Comparison of ENCODE assay signal across 7 mouse cellular contexts in genomic region chrX:136740087-136740790, GRCm38 (mm10). TPM values are rescaled to one million over a fixed set of nuclear protein-coding genes. Genes with fewer than 3 reads are reported as not detected.
DNase-seq lines count a peak whose midpoint lies in the region; ATAC-seq lines count a peak whose summit lies in the region.

No protein-coding gene starts in this region.

- no peak for ATAC-seq in megakaryocyte, adult 5-6 weeks (ENCODE audit: poor library complexity, severe bottlenecking)
- ATAC-seq in neural tube, embryonic 15.5 days (ENCODE audit: low FRiP score) = no peak

- peak overlapping the region; percentile 56 for H3K4me2 ChIP-seq in neural tube, embryonic 15.5 days

- H3K27ac ChIP-seq in embryonic facial prominence, embryonic 10.5 days (replicated peaks) = peak overlapping the region; percentile 90
- peak overlapping the region; percentile 87 for H3K27ac ChIP-seq in limb, embryonic 10.5 days
- peak overlapping the region; percentile 84 for H3K27ac ChIP-seq in neural tube, embryonic 15.5 days (replicated peaks)

- H3K4me3 ChIP-seq in megakaryocyte, embryonic 14.5 days (replicated peaks) = peak overlapping the region; percentile 93
- H3K4me3 ChIP-seq in embryonic facial prominence, embryonic 10.5 days = peak overlapping the region; percentile 63
- H3K4me3 ChIP-seq in limb, embryonic 10.5 days = peak overlapping the region; percentile 58
- H3K4me3 ChIP-seq in neural tube, embryonic 15.5 days (replicated peaks) = peak overlapping the region; percentile 53

- H3K9me3 ChIP-seq in megakaryocyte, embryonic 14.5 days = 0 out of 2 replicates have a peak, but pooled peaks cover 3% of the 10 kb centered on the region
- no peaks in the 10 kb centered on the region for H3K9me3 ChIP-seq in embryonic facial prominence, embryonic 10.5 days
- H3K9me3 ChIP-seq in limb, embryonic 10.5 days (replicated peaks) = no peaks in the 10 kb centered on the region
- H3K9me3 ChIP-seq in neural tube, embryonic 15.5 days (replicated peaks) = no peaks in the 10 kb centered on the region

- H3K36me3 ChIP-seq in megakaryocyte, embryonic 14.5 days (replicated peaks; ENCODE audit: low read length) = peaks cover 34% of the 10 kb centered on the region
- peaks cover 36% of the 10 kb centered on the region for H3K36me3 ChIP-seq in embryonic facial prominence, embryonic 10.5 days (replicated peaks)
- peaks cover 34% of the 10 kb centered on the region for H3K36me3 ChIP-seq in limb, embryonic 10.5 days
- H3K36me3 ChIP-seq in neural tube, embryonic 15.5 days = no peaks in the 10 kb centered on the region

- WGBS in embryonic facial prominence, embryonic 10.5 days = 21% methylated on average over 15 of the region's 15 CpGs
- whole genome bisulfite sequencing in limb, embryonic 10.5 days = 13% methylated on average over 15 of the region's 15 CpGs
- 24% methylated on average over 15 of the region's 15 CpGs for WGBS in neural tube, embryonic 15.5 days

- H3K27me3 ChIP-seq in megakaryocyte, embryonic 14.5 days (replicated peaks) = no peaks in the 10 kb centered on the region
- no peaks in the 10 kb centered on the region for H3K27me3 ChIP-seq in embryonic facial prominence, embryonic 10.5 days (replicated peaks; ENCODE audit: low read depth, poor library complexity, severe bottlenecking)
- H3K27me3 ChIP-seq in limb, embryonic 10.5 days (ENCODE audit: low read depth, poor library complexity, severe bottlenecking) = peaks cover 15% of the 10 kb centered on the region; the same call in 1 of the 2 replicates
- no peaks in the 10 kb centered on the region for H3K27me3 ChIP-seq in neural tube, embryonic 15.5 days (replicated peaks)

- DNase-seq in embryonic facial prominence, embryonic 10.5 days (ENCODE audit: low spot score) = peak; percentile 39
- DNase-seq in limb, embryonic 10.5 days (ENCODE audit: low spot score) = no peak
- no peak for DNase-seq in urinary bladder, postnatal 36 days (ENCODE audit: low spot score in 2 of 2)
- no peak for DNase-seq in gastrocnemius, postnatal 25 days

- peak overlapping the region; percentile 57 for H3K9ac ChIP-seq in neural tube, embryonic 15.5 days (replicated peaks)

- H3K4me1 ChIP-seq in megakaryocyte, embryonic 14.5 days = peaks cover 7% of the 10 kb centered on the region; the same call in 1 of the 2 replicates
- H3K4me1 ChIP-seq in embryonic facial prominence, embryonic 10.5 days = 0 out of 2 replicates have a peak, but pooled peaks cover 8% of the 10 kb centered on the region
- H3K4me1 ChIP-seq in limb, embryonic 10.5 days = peaks cover 6% of the 10 kb centered on the region; the same call in 1 of the 2 replicates
- peaks cover 3% of the 10 kb centered on the region for H3K4me1 ChIP-seq in neural tube, embryonic 15.5 days

RNA-seq across cellular contexts. Expression of gene Morf4l2, which starts 3.3 kb away (rescaled TPM):
- polyA plus RNA-seq in megakaryocyte, embryonic 14.5 days (2012; ENCODE audit: insufficient read depth, low replicate concordance) = 77.8 and 360 TPM in 2 replicates
- 95.1 and 96.8 TPM in 2 replicates for total RNA-seq in megakaryocyte, adult 5-6 weeks (2015)
- 258 and 278 TPM in 2 replicates for total RNA-seq in megakaryocyte, adult 5-6 weeks (2017)
- 573 and 588 TPM in 2 replicates for polyA plus RNA-seq in embryonic facial prominence, embryonic 10.5 days (2016; fragmentation: Nextera tagmentation; extraction: Ambion mirVana)
- 552 and 564 TPM in 2 replicates for polyA plus RNA-seq in limb, embryonic 10.5 days (2016; fragmentation: Nextera tagmentation; extraction: Ambion mirVana)
- 509 and 511 TPM in 2 replicates for polyA plus RNA-seq in neural tube, embryonic 15.5 days (2015; fragmentation: Nextera tagmentation; extraction: Ambion mirVana)
- 100 to 1,000 TPM; 128 to 140 TPM for total RNA-seq in gastrocnemius, postnatal 25 days (2021)

RNA-seq across cellular contexts. Expression of gene Tceal1, which starts 32.5 kb away (rescaled TPM):
- polyA plus RNA-seq in megakaryocyte, embryonic 14.5 days (2012; ENCODE audit: insufficient read depth, low replicate concordance) = not detected in 2 replicates
- total RNA-seq in megakaryocyte, adult 5-6 weeks (2015) = 0.16 TPM in 1 of 2 replicates, not detected in the other
- total RNA-seq in megakaryocyte, adult 5-6 weeks (2017) = 0.11 TPM in 1 of 2 replicates, not detected in the other
- 7.1 and 7.2 TPM in 2 replicates for polyA plus RNA-seq in embryonic facial prominence, embryonic 10.5 days (2016; fragmentation: Nextera tagmentation; extraction: Ambion mirVana)
- polyA plus RNA-seq in limb, embryonic 10.5 days (2016; fragmentation: Nextera tagmentation; extraction: Ambion mirVana) = 5.1 and 6.0 TPM in 2 replicates
- polyA plus RNA-seq in neural tube, embryonic 15.5 days (2015; fragmentation: Nextera tagmentation; extraction: Ambion mirVana) = 21.4 and 25.9 TPM in 2 replicates
- 1 to 10 TPM; 2.0 to 2.3 TPM for total RNA-seq in gastrocnemius, postnatal 25 days (2021)

RNA-seq across cellular contexts. Expression of gene Glra4, which starts 39.7 kb away (rescaled TPM):
- not detected in 2 replicates for polyA plus RNA-seq in megakaryocyte, embryonic 14.5 days (2012; ENCODE audit: insufficient read depth, low replicate concordance)
- total RNA-seq in megakaryocyte, adult 5-6 weeks (2015) = not detected in 2 replicates
- not detected in 2 replicates for total RNA-seq in megakaryocyte, adult 5-6 weeks (2017)
- 0.08 TPM in 1 of 2 replicates, not detected in the other for polyA plus RNA-seq in embryonic facial prominence, embryonic 10.5 days (2016; fragmentation: Nextera tagmentation; extraction: Ambion mirVana)
- 0.13 TPM in 2 replicates for polyA plus RNA-seq in limb, embryonic 10.5 days (2016; fragmentation: Nextera tagmentation; extraction: Ambion mirVana)
- polyA plus RNA-seq in neural tube, embryonic 15.5 days (2015; fragmentation: Nextera tagmentation; extraction: Ambion mirVana) = not detected in 2 replicates
- not detected for total RNA-seq in gastrocnemius, postnatal 25 days (2021)
